Mouse (Mus musculus) neural tube, embryonic 13.5 days (tissue): ENCODE data around the gene Snx33. TPM values are rescaled to one million over a fixed set of nuclear protein-coding genes. Genes with fewer than 3 reads are reported as not detected.
"Not testable (repeated sequence)": the region's sequence is repeated elsewhere in the genome, so short reads cannot be mapped to it uniquely, and the experiment has no call there.

ENCODE experiments used
- ATAC-seq: fragments of 200-750 bp; cut with Nextera tagmentation; 2 replicates; pipeline ENCODE4 v1.8.0; 2017; ENCODE audit warnings: low read depth, mild to moderate bottlenecking, moderate TSS enrichment, moderate library complexity
- H3K27ac ChIP-seq: fragments of 300-500 bp; sonication (generic); replicated peaks from 2 replicates; pipeline ENCODE4 v1.5.1; 2015; ENCODE audit warnings: moderate library complexity, mild to moderate bottlenecking, inconsistent platforms
- H3K27me3 ChIP-seq: fragments of 300-500 bp; sonication (generic); 2 replicates; pipeline ENCODE4 v1.6.1; 2015; ENCODE audit warnings: mild to moderate bottlenecking, inconsistent platforms
- H3K36me3 ChIP-seq: fragments of 300-500 bp; sonication (generic); 2 replicates; pipeline ENCODE4 v1.6.1; 2015; ENCODE audit warnings: mild to moderate bottlenecking, inconsistent platforms
- H3K4me1 ChIP-seq: fragments of 300-500 bp; sonication (generic); replicated peaks from 2 replicates; pipeline ENCODE4 v1.6.1; 2015; ENCODE audit warnings: inconsistent platforms
- H3K4me2 ChIP-seq: fragments of 300-500 bp; sonication (generic); 2 replicates; pipeline ENCODE4 v1.6.1; 2015; ENCODE audit warnings: inconsistent platforms, mild to moderate bottlenecking, moderate library complexity
- H3K4me3 ChIP-seq: fragments of 300-500 bp; sonication (generic); 2 replicates; pipeline ENCODE4 v1.5.1; 2015; ENCODE audit warnings: mild to moderate bottlenecking, inconsistent platforms
- H3K9ac ChIP-seq: fragments of 300-500 bp; sonication (generic); 2 replicates; pipeline ENCODE4 v1.6.1; 2015; ENCODE audit warnings: moderate library complexity, mild to moderate bottlenecking, inconsistent platforms
- H3K9me3 ChIP-seq: fragments of 300-500 bp; sonication (generic); 2 replicates; pipeline ENCODE4 v1.6.1; 2016; ENCODE audit warnings: inconsistent platforms
- WGBS: fragments of 180-500 bp; shearing (Covaris S2); methylation state at CpG from one replicate; pipeline ENCODE4 v1.1.7; 2015; 5-methylcytosine and 5-hydroxymethylcytosine counted together
- polyA plus RNA-seq: library from polyadenylated mRNA; unstranded; fragments of >200 nt; fragmentation: Nextera tagmentation; extraction: Ambion mirVana; gene quantifications from 2 replicates; pipeline ENCODE4 v1.2.1, GENCODE M21; 2015

Snx33 gene
- 2.9 TPM in 2 replicates for polyA plus RNA-seq

DNA sequence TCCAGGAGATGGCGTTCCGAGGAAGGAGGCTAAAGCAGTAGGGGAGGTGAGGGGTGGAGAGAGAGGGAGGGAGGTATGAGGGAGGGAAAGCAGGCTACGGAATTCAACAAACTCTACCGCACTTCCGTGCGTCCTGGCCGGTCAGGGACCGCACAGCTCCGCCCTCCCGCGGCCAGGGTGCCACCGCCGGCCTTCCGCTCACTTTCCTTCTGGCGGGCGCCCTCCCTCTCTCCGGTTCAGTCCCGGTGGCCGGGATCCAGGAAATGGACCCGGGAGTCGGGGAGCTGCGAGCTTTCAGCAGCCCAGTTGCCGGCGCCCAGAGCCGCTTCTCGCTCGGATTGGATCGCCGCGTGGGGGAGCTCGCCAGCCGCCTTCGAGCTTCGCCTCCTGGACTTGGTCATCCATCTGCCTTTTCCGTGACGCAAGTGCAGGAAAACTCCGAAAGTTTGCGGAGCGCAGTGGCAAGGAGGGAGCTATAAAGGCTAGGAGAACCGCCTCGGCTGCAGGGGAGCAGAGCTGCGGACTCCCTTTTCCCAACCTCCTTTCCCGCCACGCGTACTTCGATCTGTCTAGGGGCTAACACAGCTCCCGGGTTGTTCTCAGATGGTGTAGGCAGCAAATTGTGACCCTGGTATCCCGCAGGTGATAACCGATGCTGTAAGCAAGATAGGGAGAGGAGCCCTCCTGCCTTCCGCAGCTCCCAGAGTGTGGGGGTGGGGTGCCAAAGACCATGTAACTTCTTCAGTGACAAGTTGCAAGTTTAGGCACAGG is at the start of gene Snx33:
Gene Snx33, minus strand, starts transcription at position 331 of the 771 bp plus-strand sequence.
- Histone ChIP-seq H3K27me3 (peaks cover 19% of the 10 kb centered on the region), H3K4me1 (peaks cover 53% of the 10 kb centered on the region), H3K9me3 (no peaks in the 10 kb centered on the region), H3K9ac (peak within 1 kb of the TSS; percentile 78), H3K27ac (peak within 1 kb of the TSS; percentile 86), H3K36me3 (no peaks in the 10 kb centered on the region), H3K4me2 (peak within 1 kb of the TSS; percentile 85), H3K4me3 (peak within 1 kb of the TSS; percentile 65)
- peak; percentile 83 for ATAC-seq
- WGBS: under 1% methylated on average over 50 of the region's 50 CpGs

DNA sequence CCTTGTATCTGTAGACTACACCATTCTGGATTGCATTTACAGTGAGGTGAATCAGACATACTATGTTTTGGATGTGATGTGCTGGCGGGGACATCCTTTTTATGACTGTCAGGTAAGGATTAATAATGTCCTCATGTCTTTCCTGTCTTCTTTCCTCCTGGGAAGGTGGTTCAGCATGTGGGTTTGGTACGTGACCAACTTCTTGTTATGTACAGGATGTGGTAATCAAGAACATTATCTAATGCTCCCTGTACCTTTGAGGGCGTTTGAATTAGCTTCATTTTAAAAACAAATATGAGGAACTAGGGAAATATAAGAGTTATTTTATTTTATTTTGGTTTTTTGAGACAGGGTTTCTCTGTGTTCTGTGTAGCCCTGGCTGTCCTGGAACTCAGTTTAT is 47.0 kb upstream of the Snx33 start:
- Histone ChIP-seq H3K4me1 (no peaks in the 10 kb centered on the region), H3K27ac (no peak overlapping the region), H3K4me3 (no peak overlapping the region), H3K36me3 (peaks cover 44% of the 10 kb centered on the region), H3K4me2 (no peak overlapping the region), H3K9me3 (no peaks in the 10 kb centered on the region), H3K9ac (no peak overlapping the region), H3K27me3 (no peaks in the 10 kb centered on the region)
- ATAC-seq: no peak
- WGBS: 85% methylated on average over 3 of the region's 3 CpGs

DNA sequence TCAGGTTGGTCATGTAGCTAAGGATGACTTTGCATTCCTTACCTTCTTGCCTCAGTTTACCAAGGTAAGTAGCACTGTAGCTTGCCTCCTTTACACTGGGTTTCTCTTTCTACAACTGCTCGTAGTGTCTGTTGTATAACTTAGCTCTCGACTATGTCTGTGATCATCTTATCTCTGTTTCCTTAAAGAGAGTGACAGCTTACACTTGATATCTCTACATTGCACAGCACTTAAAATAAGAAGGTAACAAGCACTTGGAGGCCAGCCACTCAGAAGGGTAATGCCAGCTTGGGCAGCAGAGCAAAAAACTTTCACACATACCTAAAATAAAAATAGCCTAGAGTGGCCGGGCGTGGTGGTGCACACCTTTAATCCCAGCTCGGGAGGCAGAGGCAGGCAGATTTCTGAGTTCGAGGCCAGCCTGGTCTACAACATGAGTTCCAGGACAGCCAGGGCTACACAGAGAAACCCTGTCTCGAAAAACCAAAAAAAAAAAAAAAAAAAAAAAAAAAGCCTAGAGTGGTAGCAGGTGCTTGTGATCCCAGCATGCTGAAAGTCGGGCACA is 45.9 kb upstream of the Snx33 start:
- Histone ChIP-seq H3K27ac (no peak overlapping the region), H3K4me2 (no peak overlapping the region), H3K9ac (no peak overlapping the region), H3K27me3 (no peaks in the 10 kb centered on the region), H3K9me3 (no peaks in the 10 kb centered on the region), H3K36me3 (peaks cover 40% of the 10 kb centered on the region), H3K4me3 (no peak overlapping the region), H3K4me1 (no peaks in the 10 kb centered on the region)
- 91% methylated on average over 8 of the region's 8 CpGs for WGBS
- no peak for ATAC-seq

DNA sequence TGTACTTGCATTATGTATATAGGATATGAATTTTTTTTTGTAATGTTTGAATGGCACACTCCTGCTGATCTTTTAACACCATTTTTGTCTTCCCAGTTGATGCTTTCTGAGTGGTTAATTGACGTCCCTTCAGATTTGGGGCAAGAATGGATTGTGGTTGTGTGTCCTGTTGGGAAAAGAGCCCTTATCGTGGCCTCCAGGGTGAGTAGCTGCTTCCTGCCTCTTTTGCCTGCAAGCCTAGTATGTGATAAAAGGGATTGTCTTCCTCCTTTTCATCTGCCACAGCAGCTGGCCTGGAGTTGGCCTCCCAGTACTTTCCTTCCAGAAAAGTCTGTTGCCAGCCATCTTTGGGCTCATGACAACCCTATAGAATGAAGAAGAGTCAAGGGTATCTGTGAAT is 42.0 kb upstream of the Snx33 start:
- no peak for ATAC-seq
- H3K4me3 ChIP-seq: no peak overlapping the region
- WGBS: 90% methylated on average over 2 of the region's 2 CpGs
- no peaks in the 10 kb centered on the region for H3K27me3 ChIP-seq
- H3K4me1 ChIP-seq: no peaks in the 10 kb centered on the region
- no peak overlapping the region for H3K9ac ChIP-seq
- H3K4me2 ChIP-seq: no peak overlapping the region
- no peaks in the 10 kb centered on the region for H3K9me3 ChIP-seq
- H3K36me3 ChIP-seq: peaks cover 46% of the 10 kb centered on the region
- H3K27ac ChIP-seq: no peak overlapping the region

DNA sequence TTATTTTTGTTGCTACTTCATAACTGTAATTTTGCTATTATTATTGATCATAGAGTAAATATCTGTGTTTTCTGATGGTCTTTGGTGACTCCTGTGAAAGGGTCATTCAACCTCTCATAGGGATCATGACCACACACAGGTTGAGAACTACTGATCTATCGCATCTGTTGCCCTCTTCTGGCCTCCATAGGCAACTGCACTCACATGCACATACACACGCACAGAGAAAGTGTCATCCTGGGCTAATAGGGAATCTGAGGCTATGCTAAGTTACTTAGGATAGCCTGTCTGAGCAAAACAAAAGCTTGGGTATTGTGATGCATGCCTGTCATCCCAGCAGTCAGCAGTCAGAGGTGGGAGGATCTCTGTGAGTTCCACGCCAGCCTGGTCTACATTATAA is 33.4 kb upstream of the Snx33 start:
- WGBS: 95% methylated on average over 3 of the region's 3 CpGs
- Histone ChIP-seq H3K4me1 (no peaks in the 10 kb centered on the region), H3K36me3 (peaks cover 65% of the 10 kb centered on the region), H3K4me3 (no peak overlapping the region), H3K9me3 (no peaks in the 10 kb centered on the region), H3K9ac (no peak overlapping the region), H3K4me2 (no peak overlapping the region), H3K27ac (no peak overlapping the region), H3K27me3 (no peaks in the 10 kb centered on the region)
- no peak for ATAC-seq

DNA sequence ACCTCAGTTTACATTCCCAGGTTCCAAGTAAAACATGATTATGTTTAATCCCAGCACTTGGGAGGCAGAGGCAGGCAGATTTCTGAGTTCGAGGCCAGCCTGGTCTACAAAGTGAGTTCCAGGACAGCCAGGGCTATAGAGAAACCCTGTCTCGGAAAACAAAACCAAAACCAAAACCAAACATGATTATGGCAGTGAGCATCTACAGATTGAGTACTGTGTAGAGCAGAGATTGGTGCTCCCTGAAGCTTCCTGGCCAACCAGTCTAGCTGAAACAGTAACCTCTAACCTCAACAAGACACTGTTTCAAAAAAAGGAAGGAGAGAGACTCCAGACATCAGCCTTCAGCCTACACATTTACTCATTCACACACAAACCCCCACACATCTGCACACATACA is 30.5 kb upstream of the Snx33 start:
- no peaks in the 10 kb centered on the region for H3K4me1 ChIP-seq
- H3K4me2 ChIP-seq: no peak overlapping the region
- H3K9me3 ChIP-seq: no peaks in the 10 kb centered on the region
- H3K4me3 ChIP-seq: no peak overlapping the region
- no peaks in the 10 kb centered on the region for H3K27me3 ChIP-seq
- H3K27ac ChIP-seq: no peak overlapping the region
- H3K36me3 ChIP-seq: peaks cover 51% of the 10 kb centered on the region
- 90% methylated on average over 2 of the region's 2 CpGs for WGBS
- ATAC-seq: no peak
- H3K9ac ChIP-seq: no peak overlapping the region

DNA sequence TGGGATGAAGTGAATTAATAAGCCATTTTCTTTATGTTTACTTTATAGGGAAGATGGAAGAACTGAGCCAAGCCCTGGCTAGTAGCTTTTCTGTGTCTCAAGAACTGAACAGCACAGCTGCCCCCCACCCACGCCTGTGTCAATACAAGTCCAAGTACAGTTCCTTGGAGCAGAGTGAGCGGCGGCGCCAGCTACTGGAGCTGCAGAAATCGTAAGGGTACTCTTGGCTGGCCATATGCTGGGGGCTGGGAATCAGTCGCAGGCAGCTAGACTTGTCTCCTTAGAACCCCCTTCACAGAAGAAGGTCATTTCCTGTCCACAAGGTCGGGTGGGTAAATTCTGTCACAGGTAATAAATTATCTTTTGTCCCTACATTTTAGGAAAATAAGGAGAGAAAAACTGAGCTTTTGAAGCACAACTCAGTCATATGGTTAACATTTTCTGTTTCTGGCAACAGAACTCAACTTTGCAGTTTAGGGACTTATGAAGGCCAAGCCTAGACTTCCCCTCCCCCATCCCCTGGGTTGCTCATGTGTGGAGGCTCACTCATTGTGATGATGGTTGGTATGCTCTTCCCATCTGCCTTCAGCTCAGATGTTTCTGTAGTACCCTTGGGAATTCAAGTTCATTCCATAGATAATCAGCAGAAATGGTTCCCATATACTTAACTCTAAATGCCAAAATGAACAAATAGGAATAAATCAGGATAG is 28.9 kb upstream of the Snx33 start:
- Histone ChIP-seq H3K9me3 (no peaks in the 10 kb centered on the region), H3K27ac (no peak overlapping the region), H3K4me1 (no peaks in the 10 kb centered on the region), H3K36me3 (peaks cover 37% of the 10 kb centered on the region), H3K4me2 (no peak overlapping the region), H3K4me3 (no peak overlapping the region), H3K27me3 (no peaks in the 10 kb centered on the region), H3K9ac (no peak overlapping the region)
- 85% methylated on average over 7 of the region's 7 CpGs for WGBS
- ATAC-seq: no peak

DNA sequence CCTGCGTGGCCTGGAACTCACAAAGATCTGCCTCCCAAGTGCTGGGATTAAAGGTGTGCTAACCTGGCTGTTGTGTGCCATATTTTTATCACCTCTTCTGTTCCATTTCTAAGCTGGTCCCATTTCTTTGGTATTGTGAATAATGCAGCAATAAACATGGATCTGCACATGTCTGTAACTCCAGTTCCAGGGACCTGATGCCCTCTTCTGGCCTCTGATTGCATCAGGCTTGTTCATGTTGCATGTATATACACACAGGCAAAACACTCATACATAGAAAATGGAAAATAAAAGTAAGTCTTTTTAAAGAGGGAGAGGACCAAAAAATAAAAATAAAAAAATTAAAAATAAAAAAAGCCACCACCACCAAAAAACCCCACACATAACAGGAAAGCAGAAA is 25.4 kb upstream of the Snx33 start:
- ATAC-seq: no peak

DNA sequence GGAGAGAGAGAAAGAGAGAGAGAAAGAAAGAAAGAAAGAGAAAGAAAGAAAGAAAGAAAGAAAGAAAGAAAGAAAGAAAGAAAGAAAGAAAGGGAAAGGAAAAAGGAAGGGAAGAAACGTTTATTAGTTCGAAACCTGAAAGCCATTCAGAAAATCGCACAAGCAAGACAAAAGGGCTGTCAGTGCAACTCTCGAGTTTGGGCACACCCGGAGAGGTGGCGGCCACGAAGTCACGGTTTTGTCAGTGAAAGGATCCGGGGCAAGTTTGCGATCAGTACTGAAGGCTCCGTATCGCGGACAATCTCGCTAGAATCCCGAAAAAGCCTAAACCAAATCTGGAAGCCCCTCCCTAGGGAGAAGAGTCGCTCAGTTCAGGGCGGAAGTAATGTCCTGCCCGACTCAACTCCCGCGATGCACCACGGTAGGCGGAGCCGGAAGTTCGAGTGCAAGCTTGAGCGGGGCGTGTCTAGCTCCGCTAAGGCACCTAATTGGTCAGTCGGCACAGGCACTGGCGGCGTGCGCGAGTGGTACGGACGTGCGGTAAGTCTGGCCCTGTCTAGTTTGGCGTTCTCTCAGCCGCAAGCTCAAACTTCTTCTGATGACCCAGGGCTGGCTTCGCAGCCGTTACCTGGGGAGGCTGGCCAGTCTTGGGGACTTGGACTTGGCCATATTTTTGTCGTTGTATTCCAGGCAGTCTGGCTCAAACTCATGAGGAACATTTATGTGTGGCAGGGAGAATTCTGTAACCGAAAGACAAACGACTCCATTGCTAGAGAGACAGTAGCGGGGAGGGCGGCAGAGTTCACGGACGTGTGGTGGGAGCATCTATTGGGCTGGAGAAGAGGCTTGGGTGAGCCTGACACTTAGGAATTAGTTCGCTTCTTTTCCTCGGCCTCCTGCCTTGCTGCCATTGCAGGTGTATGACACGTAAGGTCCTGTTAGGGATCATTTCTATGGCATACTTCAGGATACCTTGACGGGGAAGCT is 22.5 kb upstream of the Snx33 start, which contains the start of gene Snupn:
Gene Snupn, plus strand, starts transcription at position 465 of the 987 bp plus-strand sequence.
- Histone ChIP-seq H3K9ac (peak within 1 kb of the TSS; percentile 79), H3K4me3 (peak within 1 kb of the TSS; percentile 63), H3K27ac (peak within 1 kb of the TSS; percentile 82), H3K9me3 (no peaks in the 10 kb centered on the region), H3K4me1 (peaks cover 14% of the 10 kb centered on the region), H3K36me3 (no peaks in the 10 kb centered on the region), H3K27me3 (no peaks in the 10 kb centered on the region), H3K4me2 (peak within 1 kb of the TSS; percentile 87)
- WGBS: under 1% methylated on average over 50 of the region's 50 CpGs
- ATAC-seq: peak; percentile 99

More for the DNA sequence above, 25.4 kb upstream of the Snx33 start:
- Histone ChIP-seq H3K9ac (no peak overlapping the region), H3K9me3 (no peaks in the 10 kb centered on the region), H3K36me3 (peaks cover 15% of the 10 kb centered on the region), H3K4me3 (no peak overlapping the region), H3K27me3 (no peaks in the 10 kb centered on the region), H3K27ac (no peak overlapping the region), H3K4me2 (no peak overlapping the region), H3K4me1 (peaks cover 14% of the 10 kb centered on the region)
- WGBS: 97% methylated on average over 1 of the region's 1 CpGs

DNA sequence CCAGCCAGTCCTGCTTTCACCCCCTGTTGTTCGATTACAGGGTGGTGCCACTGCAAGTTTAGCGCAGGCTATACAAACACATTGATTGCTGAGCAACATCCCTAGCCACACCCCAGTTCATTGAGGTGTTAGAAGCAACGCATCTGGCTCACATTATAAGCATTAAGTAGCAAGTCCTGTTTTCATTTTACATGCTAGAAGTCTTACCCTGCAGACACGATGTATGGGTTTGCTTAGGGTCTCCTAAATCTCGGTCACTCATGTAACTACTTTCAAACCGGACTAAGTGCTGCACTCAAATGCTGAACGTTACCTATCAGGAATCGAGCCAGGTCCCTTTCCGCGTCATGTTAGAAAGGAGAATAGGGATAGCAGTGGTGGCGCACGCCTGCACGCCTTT is 21.6 kb upstream of the Snx33 start:
- WGBS: 28% methylated on average over 13 of the region's 13 CpGs
- H3K4me1 ChIP-seq: peaks cover 14% of the 10 kb centered on the region
- no peaks in the 10 kb centered on the region for H3K36me3 ChIP-seq
- H3K27ac ChIP-seq: no peak overlapping the region
- H3K4me2 ChIP-seq: peak overlapping the region; percentile 87
- peak overlapping the region; percentile 71 for H3K9ac ChIP-seq
- H3K9me3 ChIP-seq: no peaks in the 10 kb centered on the region
- H3K27me3 ChIP-seq: no peaks in the 10 kb centered on the region
- peak overlapping the region; percentile 63 for H3K4me3 ChIP-seq
- no peak for ATAC-seq

DNA sequence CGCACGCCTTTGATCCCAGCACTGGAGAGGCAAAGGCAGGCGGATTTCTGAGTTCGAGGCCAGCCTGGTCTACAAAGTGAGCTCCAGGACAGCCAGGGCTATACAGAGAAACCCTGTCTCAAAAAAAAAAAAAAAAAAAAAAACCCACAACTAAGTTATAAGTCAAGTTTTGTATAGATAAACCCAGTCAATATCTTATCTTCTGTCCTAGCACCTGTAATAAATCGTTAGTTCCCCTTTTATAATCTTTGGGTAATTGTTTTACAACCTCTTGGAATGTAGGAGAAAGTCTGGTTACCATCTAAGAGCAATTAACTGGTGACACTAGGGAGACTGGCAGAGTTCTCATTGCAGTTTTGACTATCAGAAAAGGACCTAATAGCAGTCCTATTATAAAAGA is 20.5 kb upstream of the Snx33 start:
- H3K9me3 ChIP-seq, H3K36me3 ChIP-seq, H3K4me3 ChIP-seq, H3K27ac ChIP-seq, ATAC-seq, H3K9ac ChIP-seq, H3K4me2 ChIP-seq, H3K27me3 ChIP-seq: not testable (repeated sequence)
- H3K4me1 ChIP-seq: peaks cover 14% of the 10 kb centered on the region
- 60% methylated on average over 5 of the region's 5 CpGs for WGBS
